Mouse (Mus musculus): ENCODE measurements at regions not wholly inside any gene's neighbourhood (a gene's known extent, or its start where the extent isn't known, plus 50 kb on each side); places are given as distances from the start of the nearest gene placed in this dataset.

DNA sequence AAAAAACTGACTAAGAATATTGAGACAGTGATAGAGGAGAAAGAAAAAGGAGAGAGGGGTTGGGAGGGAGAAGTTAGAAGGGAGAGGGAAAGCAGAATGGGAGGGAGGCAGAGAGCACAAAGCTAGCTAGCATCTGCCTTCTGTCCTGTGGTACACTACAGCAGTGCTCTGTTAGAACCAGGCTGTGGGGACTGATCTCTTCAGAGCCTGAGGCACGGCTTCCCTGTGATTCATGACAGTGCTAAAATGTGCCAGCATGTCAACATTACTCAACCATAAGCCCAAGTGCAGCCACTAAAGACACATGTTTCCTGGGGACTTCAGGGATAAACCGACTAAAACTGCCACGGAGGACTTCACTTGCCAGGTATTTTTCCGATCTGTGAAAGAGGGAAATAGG, 455.1 kb upstream of the BB014433 start:
- ATAC-seq (no peak), DNase-seq (ENCODE audit: low spot score) (no peak)
- Histone ChIP-seq H3K27me3 (replicated peaks; ENCODE audit: control insufficient read depth, insufficient read depth, low read length) (no peaks in the 10 kb centered on the region), H3K9ac (ENCODE audit: low read length) (no peak overlapping the region), H3K4me1 (ENCODE audit: control insufficient read depth, insufficient read depth, low read length) (no peaks in the 10 kb centered on the region), H3K36me3 (ENCODE audit: control insufficient read depth, insufficient read depth, low read length) (no peaks in the 10 kb centered on the region), H3K27ac (ENCODE audit: low read depth, low read length) (no peak overlapping the region), H3K4me3 (ENCODE audit: low read depth, low read length) (no peak overlapping the region), H3K4me2 (ENCODE audit: low read length) (no peak overlapping the region), H3K9me3 (replicated peaks; ENCODE audit: control insufficient read depth, low read length) (no peaks in the 10 kb centered on the region)
- WGBS, result 90% methylated on average over 4 of the region's 4 CpGs

DNA sequence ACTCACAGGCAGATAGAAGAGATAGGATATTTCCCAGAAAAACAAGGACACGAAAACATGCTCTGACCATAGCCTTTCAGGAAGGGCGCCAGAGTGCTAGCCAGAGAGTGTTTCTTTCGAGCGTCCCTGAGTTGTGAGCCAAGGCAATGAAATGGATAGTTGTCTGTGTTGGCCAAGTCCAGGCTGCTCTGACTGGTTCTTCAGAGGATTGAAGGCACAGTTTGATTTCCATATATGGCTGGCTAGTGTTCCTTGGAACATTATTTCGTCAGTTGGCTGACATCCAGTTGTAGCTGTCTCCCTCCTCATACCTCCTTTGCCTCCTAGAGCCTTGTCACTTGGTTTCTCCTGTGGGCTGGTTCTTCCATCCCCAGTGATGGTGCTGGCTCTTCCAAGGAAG, 451.7 kb upstream of the BB014433 start:
- ATAC-seq (no peak), DNase-seq (ENCODE audit: low spot score) (no peak)
- Histone ChIP-seq H3K9ac (ENCODE audit: low read length) (no peak overlapping the region), H3K27me3 (replicated peaks; ENCODE audit: control insufficient read depth, insufficient read depth, low read length) (no peaks in the 10 kb centered on the region), H3K36me3 (ENCODE audit: control insufficient read depth, insufficient read depth, low read length) (no peaks in the 10 kb centered on the region), H3K27ac (ENCODE audit: low read depth, low read length) (no peak overlapping the region), H3K4me1 (ENCODE audit: control insufficient read depth, insufficient read depth, low read length) (no peaks in the 10 kb centered on the region), H3K4me3 (ENCODE audit: low read depth, low read length) (no peak overlapping the region), H3K9me3 (replicated peaks; ENCODE audit: control insufficient read depth, low read length) (no peaks in the 10 kb centered on the region), H3K4me2 (ENCODE audit: low read length) (no peak overlapping the region)
- WGBS, result 90% methylated on average over 5 of the region's 5 CpGs

DNA sequence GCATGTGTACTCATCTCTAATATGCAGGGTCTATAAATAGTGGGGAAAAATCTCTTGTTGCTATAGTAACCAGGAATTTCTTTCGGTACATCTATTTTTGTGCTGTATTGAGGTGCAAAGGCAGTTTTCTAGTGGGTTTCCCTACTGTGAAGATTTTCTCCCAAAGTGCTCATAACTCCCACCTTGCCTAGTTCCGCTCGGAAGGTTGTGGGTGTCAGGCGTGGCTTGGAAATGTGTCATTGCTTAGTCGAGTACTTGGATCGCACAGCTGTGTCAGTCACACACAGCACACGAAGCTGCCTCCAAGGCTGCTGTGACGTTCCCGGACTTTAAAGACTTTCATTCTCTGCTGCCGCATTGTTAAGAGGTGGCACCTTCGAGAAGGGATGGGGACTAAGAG, 450.4 kb upstream of the BB014433 start:
- no peaks in the 10 kb centered on the region for H3K4me1 ChIP-seq (ENCODE audit: control insufficient read depth, insufficient read depth, low read length)

DNA sequence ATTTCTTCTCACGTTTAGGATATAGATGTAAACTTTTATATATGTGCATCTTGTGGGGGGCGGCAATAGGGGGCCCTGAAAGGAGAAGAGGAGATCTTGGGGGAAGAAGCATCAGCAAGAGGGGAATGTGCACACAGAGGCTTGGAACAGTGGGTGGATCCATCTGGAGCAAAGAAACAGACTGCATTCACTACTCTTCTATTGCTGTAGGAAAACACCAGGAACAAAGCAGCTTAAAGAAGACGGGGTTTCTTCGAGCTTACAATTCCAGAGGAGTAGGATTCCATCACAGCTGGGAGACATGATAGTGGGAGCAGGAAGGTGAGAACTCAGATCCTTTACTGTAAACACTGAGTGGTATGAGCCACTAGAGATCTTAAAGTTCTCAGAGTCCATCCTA, 444.9 kb upstream of the BB014433 start:
- no peak overlapping the region for H3K4me3 ChIP-seq (ENCODE audit: low read depth, low read length)
- H3K4me2 ChIP-seq (ENCODE audit: low read length), result no peak overlapping the region
- no peak overlapping the region for H3K9ac ChIP-seq (ENCODE audit: low read length)
- H3K27me3 ChIP-seq (replicated peaks; ENCODE audit: control insufficient read depth, insufficient read depth, low read length), result no peaks in the 10 kb centered on the region
- no peaks in the 10 kb centered on the region for H3K36me3 ChIP-seq (ENCODE audit: control insufficient read depth, insufficient read depth, low read length)
- DNase-seq (ENCODE audit: low spot score) (no peak), ATAC-seq (no peak)
- WGBS, result 83% methylated on average over 4 of the region's 4 CpGs
- no peaks in the 10 kb centered on the region for H3K9me3 ChIP-seq (replicated peaks; ENCODE audit: control insufficient read depth, low read length)
- H3K4me1 ChIP-seq (ENCODE audit: control insufficient read depth, insufficient read depth, low read length), result no peaks in the 10 kb centered on the region
- no peak overlapping the region for H3K27ac ChIP-seq (ENCODE audit: low read depth, low read length)

More for the DNA sequence above, 450.4 kb upstream of the BB014433 start:
- no peak overlapping the region for H3K9ac ChIP-seq (ENCODE audit: low read length)
- H3K4me2 ChIP-seq (ENCODE audit: low read length), result no peak overlapping the region
- no peaks in the 10 kb centered on the region for H3K36me3 ChIP-seq (ENCODE audit: control insufficient read depth, insufficient read depth, low read length)
- H3K27me3 ChIP-seq (replicated peaks; ENCODE audit: control insufficient read depth, insufficient read depth, low read length), result no peaks in the 10 kb centered on the region
- H3K9me3 ChIP-seq (replicated peaks; ENCODE audit: control insufficient read depth, low read length), result no peaks in the 10 kb centered on the region
- WGBS, result 79% methylated on average over 11 of the region's 11 CpGs
- no peak overlapping the region for H3K27ac ChIP-seq (ENCODE audit: low read depth, low read length)
- no peak; the same call in 1 of the 2 replicates for ATAC-seq
- no peak overlapping the region for H3K4me3 ChIP-seq (ENCODE audit: low read depth, low read length)
- DNase-seq (ENCODE audit: low spot score), result peak; percentile 44

DNA sequence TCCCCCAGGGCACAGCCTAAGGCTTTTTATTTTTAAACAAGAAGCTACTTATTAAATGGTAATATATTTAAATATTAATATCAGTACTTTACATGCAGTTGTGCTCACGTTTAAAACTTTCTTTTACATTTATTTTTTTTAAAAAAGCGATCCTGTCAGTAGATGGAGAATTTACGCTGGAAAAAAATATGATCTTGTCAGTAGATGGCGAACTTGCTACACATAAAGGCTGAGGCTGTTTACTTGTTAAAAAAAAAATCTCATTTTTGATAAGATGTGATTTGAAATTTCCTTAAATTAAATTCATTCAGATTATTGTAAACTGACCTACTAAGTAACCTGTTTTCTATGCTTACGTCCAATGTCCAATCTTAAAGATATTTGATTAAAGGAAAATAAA, 441.7 kb upstream of the BB014433 start:
- Histone ChIP-seq H3K27me3 (replicated peaks; ENCODE audit: control insufficient read depth, insufficient read depth, low read length) (no peaks in the 10 kb centered on the region), H3K4me2 (ENCODE audit: low read length) (no peak overlapping the region), H3K27ac (ENCODE audit: low read depth, low read length) (no peak overlapping the region), H3K9ac (ENCODE audit: low read length) (no peak overlapping the region), H3K9me3 (replicated peaks; ENCODE audit: control insufficient read depth, low read length) (no peaks in the 10 kb centered on the region), H3K4me1 (ENCODE audit: control insufficient read depth, insufficient read depth, low read length) (no peaks in the 10 kb centered on the region), H3K36me3 (ENCODE audit: control insufficient read depth, insufficient read depth, low read length) (no peaks in the 10 kb centered on the region), H3K4me3 (ENCODE audit: low read depth, low read length) (no peak overlapping the region)
- WGBS, result 69% methylated on average over 5 of the region's 5 CpGs
- ATAC-seq (no peak), DNase-seq (ENCODE audit: low spot score) (peak; percentile 41)

GRCm38 (mm10) chr8:15470561-15470960, 424.7 kb upstream of the BB014433 start:
- Histone ChIP-seq H3K9me3 (replicated peaks; ENCODE audit: control insufficient read depth, low read length) (no peaks in the 10 kb centered on the region), H3K4me1 (ENCODE audit: control insufficient read depth, insufficient read depth, low read length) (no peaks in the 10 kb centered on the region), H3K9ac (ENCODE audit: low read length) (no peak overlapping the region), H3K4me3 (ENCODE audit: low read depth, low read length) (no peak overlapping the region), H3K36me3 (ENCODE audit: control insufficient read depth, insufficient read depth, low read length) (no peaks in the 10 kb centered on the region), H3K27ac (ENCODE audit: low read depth, low read length) (no peak overlapping the region), H3K4me2 (ENCODE audit: low read length) (no peak overlapping the region), H3K27me3 (replicated peaks; ENCODE audit: control insufficient read depth, insufficient read depth, low read length) (no peaks in the 10 kb centered on the region)
- ATAC-seq, result no peak
- DNase-seq (ENCODE audit: low spot score), result no peak
- 86% methylated on average over 4 of the region's 4 CpGs for WGBS

GRCm38 (mm10) chr8:15468540-15469476, 422.9 kb upstream of the BB014433 start:
- Histone ChIP-seq H3K4me2 (ENCODE audit: low read length) (no peak overlapping the region), H3K4me1 (ENCODE audit: control insufficient read depth, insufficient read depth, low read length) (no peaks in the 10 kb centered on the region), H3K9ac (ENCODE audit: low read length) (no peak overlapping the region), H3K27ac (ENCODE audit: low read depth, low read length) (no peak overlapping the region), H3K9me3 (replicated peaks; ENCODE audit: control insufficient read depth, low read length) (no peaks in the 10 kb centered on the region), H3K27me3 (replicated peaks; ENCODE audit: control insufficient read depth, insufficient read depth, low read length) (no peaks in the 10 kb centered on the region), H3K4me3 (ENCODE audit: low read depth, low read length) (no peak overlapping the region), H3K36me3 (ENCODE audit: control insufficient read depth, insufficient read depth, low read length) (no peaks in the 10 kb centered on the region)
- WGBS, result 85% methylated on average over 10 of the region's 10 CpGs
- no peak for DNase-seq (ENCODE audit: low spot score)
- no peak for ATAC-seq

DNA sequence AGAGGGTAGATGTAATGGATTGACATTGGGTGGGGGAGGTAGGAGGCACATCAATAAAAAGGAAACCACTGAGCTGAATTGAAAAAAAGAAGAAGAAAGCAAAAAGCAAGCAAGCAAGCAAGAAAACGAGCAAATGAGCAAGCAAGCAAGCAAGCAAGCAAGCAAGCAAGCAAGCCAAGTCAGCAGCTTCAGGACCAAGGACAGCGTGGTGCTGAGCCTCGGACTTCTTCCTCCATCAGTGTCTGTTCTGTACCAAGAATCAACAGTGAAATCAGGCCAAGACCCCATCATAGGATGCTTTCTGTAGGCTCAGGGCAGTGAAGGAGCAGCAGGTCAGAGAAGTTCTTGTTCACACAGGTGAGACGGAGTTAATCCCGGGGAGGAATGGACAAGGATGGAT, 392.7 kb upstream of the BB014433 start:
- Histone ChIP-seq H3K4me2 (ENCODE audit: low read length) (no peak overlapping the region), H3K27me3 (replicated peaks; ENCODE audit: control insufficient read depth, insufficient read depth, low read length) (no peaks in the 10 kb centered on the region), H3K9me3 (replicated peaks; ENCODE audit: control insufficient read depth, low read length) (no peaks in the 10 kb centered on the region), H3K36me3 (ENCODE audit: control insufficient read depth, insufficient read depth, low read length) (no peaks in the 10 kb centered on the region), H3K27ac (ENCODE audit: low read depth, low read length) (no peak overlapping the region), H3K9ac (ENCODE audit: low read length) (no peak overlapping the region), H3K4me1 (ENCODE audit: control insufficient read depth, insufficient read depth, low read length) (no peaks in the 10 kb centered on the region), H3K4me3 (ENCODE audit: low read depth, low read length) (no peak overlapping the region)
- no peak for ATAC-seq
- 47% methylated on average over 5 of the region's 5 CpGs for WGBS
- DNase-seq (ENCODE audit: low spot score), result peak; percentile 47

DNA sequence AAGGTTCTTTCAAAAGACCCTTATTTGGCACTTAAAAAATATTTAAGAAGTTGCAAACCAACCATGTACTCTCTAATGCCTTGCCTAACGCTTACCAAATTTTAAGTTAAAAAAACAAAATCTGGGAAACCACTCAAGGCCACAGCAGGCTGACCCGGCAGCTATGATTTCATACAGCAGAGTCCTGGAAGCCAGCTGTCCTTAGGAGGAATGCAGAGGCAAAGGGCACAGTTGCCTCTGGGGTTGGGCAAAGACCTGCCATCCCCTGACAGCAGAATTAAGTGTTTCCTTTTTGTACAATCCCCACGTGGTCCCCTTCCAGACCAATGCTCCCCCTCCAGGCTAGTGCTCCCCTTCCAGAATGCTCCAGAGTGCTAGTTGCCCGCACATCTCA, 348.8 kb upstream of the BB014433 start:
- Histone ChIP-seq H3K4me2 (ENCODE audit: low read length) (no peak overlapping the region), H3K4me3 (ENCODE audit: low read depth, low read length) (no peak overlapping the region), H3K4me1 (ENCODE audit: control insufficient read depth, insufficient read depth, low read length) (peaks cover 3% of the 10 kb centered on the region; the same call in 1 of the 2 replicates), H3K27me3 (replicated peaks; ENCODE audit: control insufficient read depth, insufficient read depth, low read length) (no peaks in the 10 kb centered on the region), H3K9me3 (replicated peaks; ENCODE audit: control insufficient read depth, low read length) (no peaks in the 10 kb centered on the region), H3K27ac (ENCODE audit: low read depth, low read length) (no peak overlapping the region), H3K36me3 (ENCODE audit: control insufficient read depth, insufficient read depth, low read length) (no peaks in the 10 kb centered on the region), H3K9ac (ENCODE audit: low read length) (no peak overlapping the region)
- DNase-seq (ENCODE audit: low spot score) (no peak), ATAC-seq (no peak)
- WGBS, result 53% methylated on average over 4 of the region's 4 CpGs

Measured in forebrain, embryonic 14.5 days (tissue).